Mouse (Mus musculus) thymus, adult 2 months (tissue): ENCODE measurements around the gene Fto. TPM values are rescaled to one million over a fixed set of nuclear protein-coding genes. Genes with fewer than 3 reads are reported as not detected.

Experiments used
- DNase-seq: peaks from one replicate; pipeline ENCODE4 v3.0.0; 2021
- H3K27ac ChIP-seq: fragments of 200-500 bp; 2 replicates; pipeline ENCODE4 v1.5.1; 2012; ENCODE audit warnings: low read length, control low read depth; ENCODE audit not compliant: control insufficient read depth, insufficient read depth
- H3K27me3 ChIP-seq: fragments of 200-500 bp; 2 replicates; pipeline ENCODE4 v1.6.1; 2012; ENCODE audit warnings: mild to moderate bottlenecking, low read length, moderate library complexity, mixed read lengths; ENCODE audit not compliant: control insufficient read depth, insufficient read depth
- H3K36me3 ChIP-seq: fragments of 200-500 bp; 2 replicates; pipeline ENCODE4 v1.6.1; 2012; ENCODE audit warnings: mild to moderate bottlenecking, low read length, moderate library complexity; ENCODE audit not compliant: control insufficient read depth, insufficient read depth
- H3K4me1 ChIP-seq: fragments of 200-500 bp; replicated peaks from 2 replicates; pipeline ENCODE4 v1.6.1; 2012; ENCODE audit warnings: low read length; ENCODE audit not compliant: control insufficient read depth, insufficient read depth
- H3K4me3 ChIP-seq: fragments of 200-500 bp; 2 replicates; pipeline ENCODE4 v1.5.1; 2012; ENCODE audit warnings: mild to moderate bottlenecking, low read length, control low read depth, moderate library complexity; ENCODE audit not compliant: control insufficient read depth, insufficient read depth
- CTCF ChIP-seq: fragments of 200-500 bp; IDR thresholded peaks from 2 replicates; pipeline ENCODE4 v1.5.1; 2012; ENCODE audit warnings: mild to moderate bottlenecking, control low read depth, low read length, moderate library complexity, borderline replicate concordance; ENCODE audit not compliant: control insufficient read depth, poor library complexity, insufficient read depth; ENCODE audit errors: extremely low read depth
- POLR2A ChIP-seq: fragments of 200-500 bp; IDR thresholded peaks from 2 replicates; pipeline ENCODE4 v1.6.1; 2012; ENCODE audit warnings: mild to moderate bottlenecking, low read length, control low read depth, moderate library complexity; ENCODE audit not compliant: control insufficient read depth, poor library complexity, insufficient read depth; ENCODE audit errors: extremely low read depth
- WGBS: fragments of 180-500 bp; shearing (Covaris S2); methylation state at CpG from one replicate; pipeline ENCODE4 v1.1.7; 2018; 5-methylcytosine and 5-hydroxymethylcytosine counted together
- polyA plus RNA-seq: library from polyadenylated mRNA; depleted of rRNA; stranded (reverse); fragments of >200 nt; gene quantifications from 2 replicates; pipeline ENCODE4 v1.2.3, GENCODE M21; 2012

Fto gene
- polyA plus RNA-seq, 1 experiment: 29.9 TPM

DNA sequence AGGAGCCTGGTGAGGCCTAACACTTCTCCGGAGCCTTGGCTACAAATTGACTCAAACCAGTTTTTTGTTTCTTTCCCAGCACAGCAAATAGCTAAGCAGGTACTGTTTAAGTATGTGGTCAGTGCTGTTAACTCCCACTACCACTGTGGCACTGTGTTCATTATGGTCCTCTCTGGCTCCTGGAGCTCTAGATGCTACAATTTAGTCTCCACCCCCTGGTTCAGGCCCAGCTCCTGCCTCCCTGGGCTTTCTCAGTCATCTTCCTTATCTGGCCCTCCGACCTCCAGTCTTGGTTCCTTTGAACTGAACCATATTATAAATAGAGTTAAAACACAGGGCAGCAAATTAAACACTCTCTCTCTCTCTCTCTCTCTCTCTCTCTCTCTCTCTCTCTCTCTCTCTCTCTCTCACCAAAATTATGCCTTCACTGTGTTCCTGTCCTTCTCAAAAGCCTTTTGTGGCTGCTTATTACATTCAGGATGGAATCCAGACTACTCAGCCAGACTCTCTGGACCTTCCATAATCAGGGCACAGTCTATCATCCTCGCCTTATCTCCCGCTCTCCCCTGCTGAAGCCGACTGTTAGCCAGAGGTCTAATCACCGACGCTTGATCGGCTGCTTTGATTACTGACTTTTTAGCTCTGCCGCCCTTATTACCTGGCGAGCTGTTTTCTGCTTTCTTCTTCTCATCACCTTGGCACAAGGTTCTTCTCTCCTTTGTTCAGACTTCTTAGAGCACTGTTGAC, 67.6 kb downstream of the Fto start:
- TF ChIP-seq CTCF: no peak
- no peak for TF ChIP-seq POLR2A
- H3K4me3 ChIP-seq: no peak overlapping the region
- H3K27ac ChIP-seq: no peak overlapping the region
- 94% methylated on average over 10 of the region's 10 CpGs for WGBS
- H3K36me3 ChIP-seq: no peaks in the 10 kb centered on the region
- no peaks in the 10 kb centered on the region for H3K27me3 ChIP-seq
- DNase-seq: no peak
- H3K4me1 ChIP-seq: peaks cover 2% of the 10 kb centered on the region

DNA sequence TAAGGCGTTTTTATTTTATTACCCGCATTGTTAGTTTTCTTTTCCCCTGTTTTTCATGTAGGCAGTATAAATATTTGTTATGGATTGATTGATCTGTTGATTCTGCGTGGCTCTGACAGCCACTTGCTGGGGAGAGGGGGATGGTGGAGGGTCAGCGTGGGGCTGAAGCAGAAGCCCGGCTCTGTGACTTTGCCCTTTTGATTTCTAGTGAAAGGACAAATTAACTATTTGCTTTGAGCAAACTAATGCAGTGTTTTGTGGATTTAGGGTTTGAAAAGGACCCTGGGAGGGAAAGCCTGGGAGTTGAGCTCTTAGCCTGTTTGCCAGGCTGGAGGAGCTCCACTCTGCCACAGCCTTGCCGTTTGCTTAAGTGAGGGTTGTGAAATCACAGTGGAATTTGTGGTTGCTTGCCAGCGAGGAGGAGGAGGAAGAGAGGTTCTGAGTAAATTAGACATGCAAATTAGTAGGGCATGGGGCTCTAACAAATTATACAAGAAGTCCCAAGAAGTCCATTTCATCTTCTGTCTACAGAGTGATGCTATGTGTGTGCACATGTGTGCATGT, 68.3 kb downstream of the Fto start:
- Histone ChIP-seq H3K4me3 (no peak overlapping the region), H3K4me1 (no peaks in the 10 kb centered on the region; the same call in 1 of the 2 replicates), H3K27me3 (no peaks in the 10 kb centered on the region), H3K27ac (no peak overlapping the region), H3K36me3 (no peaks in the 10 kb centered on the region)
- 67% methylated on average over 7 of the region's 7 CpGs for WGBS
- TF ChIP-seq POLR2A: no peak
- no peak for DNase-seq

DNA sequence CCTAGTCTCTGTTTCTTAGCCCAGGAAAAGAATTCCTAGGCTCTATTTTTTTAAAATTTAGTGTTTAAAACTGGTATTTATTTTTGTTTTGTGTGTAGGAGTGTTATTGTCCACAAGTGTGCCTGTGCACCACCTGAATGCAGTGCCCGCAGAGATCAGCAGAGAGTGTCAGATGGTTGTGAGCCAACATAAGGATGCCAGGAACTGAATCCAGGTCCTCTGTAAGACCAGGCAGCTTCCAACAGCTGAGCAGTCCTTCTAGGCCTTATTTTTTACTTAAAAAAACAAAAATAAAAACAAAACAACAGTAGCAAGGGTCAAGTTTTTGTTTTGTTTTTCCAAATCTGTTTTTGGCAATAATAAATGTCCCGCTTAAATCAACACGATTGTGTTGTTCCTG, 69.9 kb downstream of the Fto start:
- Histone ChIP-seq H3K27me3 (no peaks in the 10 kb centered on the region), H3K27ac (no peak overlapping the region), H3K4me1 (no peaks in the 10 kb centered on the region), H3K36me3 (no peaks in the 10 kb centered on the region), H3K4me3 (no peak overlapping the region)
- no peak for DNase-seq
- no peak for TF ChIP-seq POLR2A
- TF ChIP-seq CTCF: no peak
- WGBS: 89% methylated on average over 3 of the region's 3 CpGs

DNA sequence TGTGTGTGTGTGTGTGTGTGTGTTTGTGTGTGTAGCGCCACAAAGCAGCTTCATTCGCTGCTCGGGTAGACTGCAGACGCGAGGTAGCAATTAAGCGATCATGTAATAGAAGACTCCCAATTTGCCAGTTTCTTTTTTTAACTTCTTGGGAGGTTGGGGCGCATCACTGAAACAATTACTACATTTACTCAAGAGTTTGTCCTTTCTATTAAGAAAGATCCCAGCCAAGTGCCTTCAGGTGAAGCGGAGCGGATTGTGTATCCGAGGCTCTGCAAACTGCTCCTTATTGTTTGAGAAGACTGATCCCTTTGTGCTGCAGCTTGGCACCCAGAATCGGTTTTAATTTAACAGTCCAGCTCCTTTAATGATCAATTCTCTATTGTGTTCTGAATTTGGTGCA, 70.5 kb downstream of the Fto start:
- DNase-seq: no peak
- H3K4me1 ChIP-seq: no peaks in the 10 kb centered on the region
- no peak overlapping the region for H3K4me3 ChIP-seq
- no peaks in the 10 kb centered on the region for H3K36me3 ChIP-seq
- TF ChIP-seq CTCF: no peak
- TF ChIP-seq POLR2A: no peak
- no peaks in the 10 kb centered on the region for H3K27me3 ChIP-seq
- 94% methylated on average over 11 of the region's 11 CpGs for WGBS
- no peak overlapping the region for H3K27ac ChIP-seq

DNA sequence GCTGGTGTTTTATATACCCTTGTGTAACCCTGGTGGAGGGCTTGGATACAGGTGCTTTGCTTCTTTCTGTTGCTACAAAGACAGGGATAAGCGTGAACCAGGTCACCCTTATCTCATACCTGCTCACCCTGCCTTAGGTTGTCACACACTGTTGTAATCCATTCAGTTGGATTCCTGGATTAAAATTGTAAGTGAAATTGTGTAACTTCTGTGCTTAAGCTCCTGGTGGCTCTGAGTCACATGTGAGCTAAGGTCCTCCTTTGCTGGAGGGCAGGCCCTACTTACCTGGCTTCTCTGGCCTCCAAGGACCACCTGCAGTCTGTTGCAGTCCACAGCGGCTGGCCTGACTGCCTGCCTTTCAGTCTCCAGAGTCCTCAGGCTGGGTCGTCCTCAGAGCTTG, 71.1 kb downstream of the Fto start:
- Histone ChIP-seq H3K36me3 (no peaks in the 10 kb centered on the region), H3K27ac (no peak overlapping the region), H3K27me3 (no peaks in the 10 kb centered on the region), H3K4me3 (no peak overlapping the region), H3K4me1 (no peaks in the 10 kb centered on the region)
- no peak for DNase-seq
- WGBS: 94% methylated on average over 3 of the region's 3 CpGs
- no peak for TF ChIP-seq POLR2A

DNA sequence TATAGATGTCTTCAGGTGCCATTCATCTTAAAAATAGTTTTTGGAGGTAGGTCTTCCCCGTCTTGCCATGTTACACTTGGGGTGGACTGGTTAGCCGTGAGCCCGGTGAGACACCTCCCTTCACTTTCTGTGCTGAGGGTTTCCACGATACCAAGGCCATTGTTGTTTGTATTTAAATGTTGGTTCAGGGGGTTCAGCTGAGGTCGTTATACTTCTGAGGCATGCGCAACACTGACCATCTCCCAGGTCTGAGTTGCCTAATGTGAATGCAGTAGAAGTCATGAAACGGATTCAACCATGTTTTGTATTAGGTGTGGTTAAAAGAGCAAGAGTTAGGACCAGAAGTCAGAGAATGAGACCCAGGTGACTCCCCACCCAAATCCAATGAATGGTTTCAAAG, 72.5 kb downstream of the Fto start:
- TF ChIP-seq POLR2A: no peak
- TF ChIP-seq CTCF: no peak
- no peaks in the 10 kb centered on the region for H3K36me3 ChIP-seq
- H3K27ac ChIP-seq: no peak overlapping the region
- H3K4me1 ChIP-seq: no peaks in the 10 kb centered on the region
- no peak overlapping the region for H3K4me3 ChIP-seq
- WGBS: over 99% methylated on average over 7 of the region's 7 CpGs
- H3K27me3 ChIP-seq: no peaks in the 10 kb centered on the region
- no peak for DNase-seq
